Mouse (Mus musculus): ENCODE results near the gene Fbxl5.

The Fbxl5 gene

DNA sequence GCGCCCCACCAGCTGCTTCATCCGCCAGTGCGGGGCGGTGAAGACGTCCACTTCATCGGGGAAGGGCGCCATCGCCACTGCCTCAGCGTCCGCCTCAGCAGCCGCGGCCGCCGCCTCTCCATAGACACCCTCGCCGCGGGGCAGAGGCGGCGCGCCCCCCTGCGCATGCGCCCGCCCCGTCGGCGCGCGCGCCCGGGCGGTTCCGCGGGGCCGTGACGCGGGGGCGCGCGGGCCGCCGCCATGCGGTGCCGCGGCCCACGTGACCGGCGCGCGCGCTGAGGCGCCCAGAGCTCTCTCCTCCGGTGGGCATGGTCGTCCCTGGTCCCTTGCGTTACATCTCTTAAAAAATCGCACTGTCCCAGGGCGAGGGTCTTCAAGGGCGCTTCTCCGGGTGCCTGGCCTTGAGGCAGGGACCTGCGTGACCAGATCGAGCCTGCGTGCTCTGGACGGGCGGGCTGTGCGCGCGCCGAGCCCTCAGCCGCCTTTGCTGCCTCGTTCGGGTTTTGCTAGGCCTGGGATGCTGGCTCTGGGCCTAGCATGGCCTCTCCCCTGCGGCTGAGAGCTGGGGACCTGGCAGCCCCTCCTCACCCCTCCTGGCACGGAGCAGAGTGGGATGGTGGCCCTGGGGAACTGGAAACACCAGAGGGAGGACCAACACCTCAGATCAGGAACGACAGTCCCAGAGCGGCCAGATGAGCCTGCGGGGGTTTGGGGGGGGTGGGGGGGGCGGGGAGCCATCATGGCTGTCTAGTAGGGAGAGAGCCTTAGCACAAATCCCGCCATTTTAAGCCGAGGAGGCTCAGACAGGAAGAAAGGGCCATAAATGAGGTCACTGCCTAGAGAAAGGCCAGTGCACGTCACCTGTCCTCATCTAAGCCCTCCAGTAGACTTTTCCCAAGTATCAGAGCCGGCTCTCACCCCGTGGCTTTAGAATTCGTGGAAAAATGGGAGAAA lies 39.2 kb downstream of the Fbxl5 start:
- DNase-seq (ENCODE audit: low read depth): peak; percentile 89

DNA sequence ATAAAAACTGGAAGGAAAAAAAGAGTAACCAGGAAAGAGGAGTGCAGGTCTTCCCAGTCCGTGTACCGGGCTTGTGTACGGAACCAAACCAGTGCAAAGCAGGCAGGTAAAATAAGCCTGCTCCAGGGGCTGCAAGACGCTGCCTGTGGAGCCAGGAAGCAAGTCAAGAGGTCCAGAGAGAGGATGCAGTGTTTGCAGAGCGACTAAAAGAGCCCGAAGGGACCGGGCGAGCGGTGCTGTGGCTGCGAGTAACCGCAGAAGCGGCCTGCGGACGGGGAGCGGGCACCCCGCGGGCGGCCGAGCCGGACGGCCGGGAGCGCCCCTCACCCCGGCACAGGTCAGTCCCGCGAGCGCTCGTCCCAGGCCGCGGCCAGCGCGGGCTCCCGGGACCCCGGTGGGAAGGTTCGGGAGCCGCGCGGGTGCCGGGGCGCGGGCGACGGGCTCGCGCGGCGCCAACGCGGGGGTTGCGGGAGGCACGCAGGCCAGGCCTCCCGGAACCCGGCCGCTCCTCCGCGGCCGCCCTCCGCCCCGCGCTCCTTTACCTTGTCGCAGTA lies 39.9 kb downstream of the Fbxl5 start:
- DNase-seq (ENCODE audit: low read depth): peak; percentile 53

DNA sequence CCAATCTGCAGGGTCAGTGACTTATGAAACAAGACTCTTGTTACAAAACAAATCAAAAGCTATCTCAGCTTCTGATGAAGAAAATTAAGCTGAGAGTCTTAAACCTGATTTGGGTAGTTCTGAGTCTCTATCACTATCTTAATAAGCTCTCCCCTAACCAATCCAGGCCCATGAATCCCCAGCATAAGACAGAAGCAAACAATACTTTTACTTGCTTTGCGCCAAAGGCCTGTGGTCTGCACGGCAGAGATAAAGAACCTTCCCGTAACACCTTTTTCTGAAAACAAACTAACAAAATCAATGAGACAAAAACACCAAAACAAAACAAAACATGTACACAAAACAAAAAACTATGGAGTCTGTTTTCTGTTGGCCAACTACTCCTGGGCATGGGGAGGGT lies 42.9 kb downstream of the Fbxl5 start:
- no peak for DNase-seq (ENCODE audit: low read depth)

- no peak for DNase-seq (ENCODE audit: low read depth)
Observed at GRCm38 (mm10) chr5:43776993-43777392, 44.4 kb downstream of the Fbxl5 start.

DNA sequence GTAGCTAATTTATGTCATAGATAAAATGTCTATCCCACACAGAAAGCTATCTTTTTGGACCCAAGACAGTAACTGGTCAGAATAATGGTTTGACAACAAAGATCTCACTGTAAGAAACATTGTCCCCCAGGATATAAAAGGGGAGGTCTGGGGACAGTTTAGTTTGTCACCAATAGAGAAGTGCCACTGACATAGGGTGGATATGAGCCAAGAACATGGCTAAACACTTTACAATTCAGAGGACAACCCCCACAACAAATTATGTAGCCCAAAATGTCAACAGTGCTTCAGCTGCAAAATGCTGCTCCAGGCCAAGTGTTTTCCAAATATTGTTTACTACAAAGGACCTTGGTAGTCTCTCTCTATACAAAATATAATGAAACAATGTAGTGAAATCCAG lies 45.0 kb downstream of the Fbxl5 start:
- DNase-seq (ENCODE audit: low read depth): no peak

DNA sequence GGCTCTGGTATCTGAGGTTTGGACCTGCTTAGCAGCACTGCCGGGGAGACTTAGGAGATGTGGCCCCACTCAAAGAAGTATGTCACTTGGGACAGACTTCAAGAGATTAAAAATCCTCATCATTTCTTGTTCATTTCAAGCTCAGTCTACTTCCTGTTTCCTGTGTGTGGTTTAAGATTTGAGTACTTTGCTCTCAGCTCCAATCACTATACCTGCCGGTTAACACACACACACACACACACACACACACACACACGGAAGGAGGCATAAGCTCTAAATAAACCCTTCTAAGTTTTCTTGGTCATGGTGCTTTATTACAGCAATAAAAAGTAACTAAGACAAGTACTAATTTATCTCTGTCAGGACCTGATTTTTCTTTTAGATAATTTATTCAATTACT lies 49.9 kb downstream of the Fbxl5 start:
- DNase-seq (ENCODE audit: low read depth): peak; percentile 64

DNA sequence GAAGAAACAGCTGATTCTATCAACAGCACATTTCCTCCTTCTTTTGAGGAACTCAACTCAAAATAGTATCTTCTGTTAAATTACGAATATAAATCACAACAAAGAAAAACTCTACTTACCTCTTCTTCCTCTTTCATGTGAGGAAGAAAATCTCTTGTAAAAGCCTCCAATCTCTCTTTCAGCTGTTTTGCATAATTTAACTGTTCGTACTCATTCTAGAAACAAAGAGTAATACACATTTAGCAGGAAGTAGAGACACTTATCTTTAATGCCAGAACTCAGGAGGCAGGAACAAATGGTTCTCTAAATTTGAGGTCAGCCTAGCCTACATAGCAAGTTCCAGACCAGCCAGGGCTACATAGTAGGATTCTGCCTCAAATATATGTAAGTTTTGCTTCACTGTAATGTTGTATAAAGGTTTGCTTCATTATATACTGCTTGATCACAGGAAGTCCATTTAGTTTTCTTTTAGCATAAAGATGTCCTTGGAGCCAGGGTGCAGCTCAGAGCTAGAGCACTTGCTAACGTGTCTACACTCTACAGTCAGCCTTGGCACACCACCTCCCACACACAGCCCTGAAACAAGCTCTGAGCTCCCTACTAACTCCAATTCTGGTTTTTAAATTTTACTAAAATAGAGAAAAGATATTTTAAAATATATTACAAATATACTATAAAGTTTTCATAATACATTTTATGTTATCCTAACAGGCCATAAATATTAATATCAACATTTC lies 50.7 kb downstream of the Fbxl5 start:
- no peak for DNase-seq (ENCODE audit: low read depth)

- DNase-seq (ENCODE audit: low read depth): no peak
Observed at GRCm38 (mm10) chr5:43749092-43749491, 72.3 kb downstream of the Fbxl5 start.

GRCm38 (mm10) chr5:43748039-43748438 lies 73.4 kb downstream of the Fbxl5 start:
- no peak for DNase-seq (ENCODE audit: low read depth)

GRCm38 (mm10) chr5:43745156-43745555 lies 76.3 kb downstream of the Fbxl5 start:
- no peak for DNase-seq (ENCODE audit: low read depth)

DNA sequence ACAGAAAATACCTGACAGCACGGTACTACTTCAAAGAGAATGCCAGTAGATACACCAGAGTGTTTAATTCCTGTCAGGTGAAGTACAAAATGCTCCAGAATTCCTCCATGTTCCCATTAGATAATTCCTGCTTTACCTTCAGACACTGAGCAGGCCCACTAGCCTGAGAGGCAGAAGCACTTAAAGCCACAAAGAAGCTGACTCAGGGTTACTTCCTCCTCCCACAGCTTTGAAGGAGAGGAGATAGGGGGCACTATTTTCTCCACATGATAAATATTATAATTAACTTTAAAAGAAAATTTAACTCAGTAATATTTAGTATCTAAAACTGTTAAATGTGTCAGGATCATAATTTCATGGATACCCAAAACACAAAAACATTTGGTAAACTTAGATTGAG lies 77.3 kb downstream of the Fbxl5 start:
- DNase-seq (ENCODE audit: low read depth): no peak

DNA sequence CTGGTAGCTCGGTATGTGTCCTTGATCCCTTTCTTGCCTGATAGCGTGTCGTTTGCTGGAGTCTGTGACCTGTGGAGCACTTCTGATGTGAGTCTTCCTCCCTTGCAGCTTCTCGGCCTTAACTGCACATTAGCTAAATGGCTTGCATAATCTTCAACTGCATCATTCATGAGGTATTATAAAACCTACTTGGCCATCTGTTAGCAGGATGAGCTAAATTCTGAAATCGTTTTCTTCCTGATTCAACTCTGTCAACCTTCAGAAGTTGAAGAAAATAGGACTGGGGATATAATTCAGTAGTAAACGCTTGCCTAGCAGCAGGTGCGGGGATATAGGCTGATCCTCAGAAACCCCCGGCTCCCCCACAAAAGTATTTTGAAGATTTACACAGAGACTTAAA lies 89.1 kb downstream of the Fbxl5 start:
- DNase-seq (ENCODE audit: low read depth): no peak

GRCm38 (mm10) chr5:43728375-43729165 lies 92.9 kb downstream of the Fbxl5 start:
- peak; percentile 43 for DNase-seq (ENCODE audit: low read depth)

GRCm38 (mm10) chr5:43723830-43724229 lies 97.6 kb downstream of the Fbxl5 start:
- no peak for DNase-seq (ENCODE audit: low read depth)

GRCm38 (mm10) chr5:43722452-43722783 lies 99.0 kb downstream of the Fbxl5 start:
- DNase-seq (ENCODE audit: low read depth): peak; percentile 11

DNA sequence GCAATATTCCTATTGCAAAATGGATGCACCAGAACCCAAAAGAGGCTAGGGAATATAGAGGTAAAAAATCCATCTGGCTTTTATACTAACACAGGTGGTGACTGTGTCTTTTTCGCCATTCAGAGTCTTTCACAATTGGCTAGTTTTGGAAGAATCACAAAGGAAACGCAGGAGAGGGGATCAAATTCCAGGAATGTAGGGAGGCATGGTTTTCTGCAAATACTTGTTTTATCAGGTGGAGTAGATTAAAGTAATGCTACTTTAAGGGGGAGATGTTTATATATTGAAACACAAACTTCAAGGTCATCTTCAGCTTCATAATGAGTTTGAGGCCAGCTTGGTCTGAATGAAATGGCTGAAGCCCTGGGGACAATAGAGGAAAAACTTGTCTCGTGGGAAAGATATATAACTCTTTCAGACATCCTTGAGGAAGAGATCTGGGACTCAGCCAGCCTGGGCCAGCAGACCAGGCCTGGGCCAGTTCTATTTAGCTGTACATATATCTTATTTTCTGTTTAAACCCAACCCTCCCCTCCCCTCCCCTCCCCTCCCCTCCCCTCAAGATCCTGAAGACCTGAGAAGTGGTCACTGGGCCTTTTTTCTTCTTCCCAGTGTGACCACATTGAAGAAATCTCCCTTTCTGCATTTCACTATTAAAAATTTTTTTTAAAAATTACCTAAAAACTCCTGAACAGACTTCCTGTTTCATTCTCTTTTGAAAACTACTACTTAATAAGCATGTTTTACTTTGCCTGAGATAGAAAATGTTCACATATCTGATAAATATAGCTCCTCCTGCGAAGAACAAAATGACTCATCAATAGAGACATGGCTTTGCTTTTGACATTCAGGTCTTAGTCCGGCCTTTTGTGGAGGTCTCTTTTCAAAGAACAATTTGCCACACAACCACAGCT lies 99.6 kb downstream of the Fbxl5 start:
- no peak for DNase-seq (ENCODE audit: low read depth)

DNA sequence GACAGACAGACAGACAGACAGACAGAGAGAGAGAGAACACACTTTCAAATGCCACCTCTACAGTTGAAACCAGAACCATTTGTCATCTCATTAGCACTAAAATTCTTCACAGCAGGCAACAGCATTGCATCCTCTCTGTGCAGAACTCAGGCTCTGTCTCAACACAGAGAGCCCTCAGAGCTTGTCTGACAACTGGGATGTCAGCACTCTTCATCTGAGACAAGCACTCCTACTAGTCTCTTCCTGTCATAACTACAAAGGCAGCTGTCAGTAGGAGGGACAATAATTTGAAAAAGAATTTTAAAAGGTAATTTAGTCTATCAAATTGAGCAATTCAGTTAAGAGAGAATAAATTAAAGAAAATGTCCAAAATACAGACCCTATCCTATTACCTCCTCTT lies 122.2 kb downstream of the Fbxl5 start:
- no peak for DNase-seq (ENCODE audit: low read depth)

DNA sequence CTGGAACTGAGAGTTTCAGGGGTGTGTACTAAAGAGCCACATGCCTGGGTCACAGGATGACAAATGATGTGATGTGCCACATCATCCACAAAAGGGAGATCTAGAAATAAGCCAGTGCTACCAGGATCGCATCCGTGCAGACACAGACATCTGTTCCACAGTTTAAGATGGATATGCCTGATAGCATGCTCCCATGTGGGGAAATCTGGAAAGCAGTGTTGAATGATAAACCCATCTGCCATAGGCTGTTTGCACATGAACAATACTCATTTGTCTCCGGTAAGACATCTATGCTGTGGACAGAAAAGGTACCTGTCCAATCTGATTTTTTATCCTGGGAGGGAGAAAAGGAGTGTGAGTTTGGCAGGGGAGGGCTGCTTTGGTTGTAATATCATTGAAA lies 124.3 kb downstream of the Fbxl5 start:
- no peak for DNase-seq (ENCODE audit: low read depth)
